Mouse (Mus musculus) liver, embryonic 11.5 days (tissue): Measurements from ENCODE around the gene Cabp1. TPM values are rescaled to one million over a fixed set of nuclear protein-coding genes. Genes with fewer than 3 reads are reported as not detected.

ENCODE experiments used
- ATAC-seq: fragments of 200-750 bp; cut with Nextera tagmentation; replicated peaks from 2 replicates; pipeline ENCODE4 v1.8.0; 2017; ENCODE audit warnings: moderate number of reproducible peaks, mild to moderate bottlenecking, moderate TSS enrichment, moderate library complexity; ENCODE audit not compliant: low FRiP score
- DNase-seq: peaks from one replicate; pipeline ENCODE4 v3.0.0-alpha.2; 2017; ENCODE audit warnings: low spot score
- H3K27ac ChIP-seq: fragments of 300-500 bp; sonication (generic); 2 replicates; pipeline ENCODE4 v1.5.1; 2014; ENCODE audit warnings: mild to moderate bottlenecking, low read depth, low read length, control low read depth
- H3K27me3 ChIP-seq: fragments of 300-500 bp; sonication (generic); replicated peaks from 2 replicates; pipeline ENCODE4 v1.6.1; 2014; ENCODE audit warnings: low read length, mixed read lengths; ENCODE audit not compliant: control insufficient read depth, insufficient read depth
- H3K36me3 ChIP-seq: fragments of 300-500 bp; sonication (generic); 2 replicates; pipeline ENCODE4 v1.6.1; 2014; ENCODE audit warnings: mild to moderate bottlenecking, low read length, moderate library complexity, mixed read lengths; ENCODE audit not compliant: control insufficient read depth, insufficient read depth
- H3K4me1 ChIP-seq: fragments of 300-500 bp; sonication (generic); replicated peaks from 2 replicates; pipeline ENCODE4 v1.6.1; 2014; ENCODE audit warnings: low read length, mixed read lengths; ENCODE audit not compliant: control insufficient read depth, insufficient read depth
- H3K4me2 ChIP-seq: fragments of 300-500 bp; sonication (generic); 2 replicates; pipeline ENCODE4 v1.6.1; 2014; ENCODE audit warnings: mild to moderate bottlenecking, control low read depth, moderate library complexity
- H3K4me3 ChIP-seq: fragments of 300-500 bp; sonication (generic); 2 replicates; pipeline ENCODE4 v1.5.1; 2014; ENCODE audit warnings: low read depth, low read length, control low read depth
- H3K9ac ChIP-seq: fragments of 300-500 bp; sonication (generic); 2 replicates; pipeline ENCODE4 v1.6.1; 2014; ENCODE audit warnings: low read depth, low read length, control low read depth
- H3K9me3 ChIP-seq: fragments of 300-500 bp; sonication (generic); 2 replicates; pipeline ENCODE4 v1.6.1; 2016; ENCODE audit warnings: low read length, inconsistent platforms, mixed read lengths; ENCODE audit not compliant: control insufficient read depth
- WGBS: fragments of 180-500 bp; shearing (Covaris S2); extraction: QIAGEN DNeasy Blood & Tissue Kit; methylation state at CpG from one replicate; pipeline ENCODE4 v1.1.7; 2014; 5-methylcytosine and 5-hydroxymethylcytosine counted together
- polyA plus RNA-seq: library from polyadenylated mRNA; unstranded; fragments of >200 nt; fragmentation: Nextera tagmentation; extraction: Ambion mirVana; gene quantifications from 2 replicates; pipeline ENCODE4 v1.2.1, GENCODE M21; 2014

The Cabp1 gene
- 0.89 and 1.4 TPM in 2 replicates for polyA plus RNA-seq

GRCm38 (mm10) chr5:115193669-115194625 is at the start of gene Cabp1:
Gene Cabp1 (minus strand): TSS chr5:115194381.
- ATAC-seq (0 out of 2 replicates have a peak, but pooled peaks have one; percentile 41), DNase-seq (peak; percentile 66)
- H3K27ac ChIP-seq, result no peak within 1 kb of the TSS
- H3K4me1 ChIP-seq, result peaks cover 12% of the 10 kb centered on the region
- H3K9me3 ChIP-seq, result no peaks in the 10 kb centered on the region
- peaks cover 74% of the 10 kb centered on the region for H3K27me3 ChIP-seq
- peak within 1 kb of the TSS; percentile 64 for H3K4me3 ChIP-seq
- peak within 1 kb of the TSS; percentile 98 for H3K4me2 ChIP-seq
- H3K36me3 ChIP-seq, result no peaks in the 10 kb centered on the region
- under 1% methylated on average over 91 of the region's 116 CpGs for WGBS
- H3K9ac ChIP-seq, result peak within 1 kb of the TSS; percentile 20; the same call in 1 of the 2 replicates

- H3K27ac ChIP-seq, result no peak overlapping the region
- ATAC-seq (no peak), DNase-seq (no peak)
- peaks cover 5% of the 10 kb centered on the region for H3K4me1 ChIP-seq
- H3K27me3 ChIP-seq, result peaks cover under 1% of the 10 kb centered on the region; the same call in 1 of the 2 replicates
- no peak overlapping the region for H3K4me2 ChIP-seq
- H3K9ac ChIP-seq, result no peak overlapping the region
- H3K9me3 ChIP-seq, result no peaks in the 10 kb centered on the region
- H3K4me3 ChIP-seq, result no peak overlapping the region
- peaks cover 41% of the 10 kb centered on the region for H3K36me3 ChIP-seq
- WGBS, result 87% methylated on average over 11 of the region's 11 CpGs
Observed at GRCm38 (mm10) chr5:115240191-115240590, 46.0 kb upstream of the Cabp1 start.

GRCm38 (mm10) chr5:115238729-115239195 is 44.6 kb upstream of the Cabp1 start:
- H3K4me1 ChIP-seq, result peaks cover 7% of the 10 kb centered on the region
- peaks cover 30% of the 10 kb centered on the region for H3K36me3 ChIP-seq
- no peaks in the 10 kb centered on the region for H3K9me3 ChIP-seq
- DNase-seq (no peak), ATAC-seq (no peak)
- peak overlapping the region; percentile 84 for H3K4me2 ChIP-seq
- 7% methylated on average over 11 of the region's 11 CpGs for WGBS
- H3K27ac ChIP-seq, result no peak overlapping the region
- H3K27me3 ChIP-seq, result peaks cover 10% of the 10 kb centered on the region
- H3K9ac ChIP-seq, result peak overlapping the region; percentile 83
- H3K4me3 ChIP-seq, result peak overlapping the region; percentile 87

- DNase-seq, result peak; percentile 88
- Histone ChIP-seq H3K27ac (peak overlapping the region; percentile 75), H3K4me1 (peaks cover 7% of the 10 kb centered on the region), H3K4me2 (peak overlapping the region; percentile 84), H3K9me3 (no peaks in the 10 kb centered on the region), H3K27me3 (peaks cover 10% of the 10 kb centered on the region), H3K9ac (peak overlapping the region; percentile 83), H3K4me3 (peak overlapping the region; percentile 87), H3K36me3 (peaks cover 23% of the 10 kb centered on the region)
- ATAC-seq, result peak; percentile 86
- WGBS, result under 1% methylated on average over 88 of the region's 88 CpGs
Observed at GRCm38 (mm10) chr5:115237803-115238728, 43.9 kb upstream of the Cabp1 start.

GRCm38 (mm10) chr5:115235786-115236263 is 41.6 kb upstream of the Cabp1 start, which contains the start of gene Pop5:
Gene Pop5 (plus strand): TSS chr5:115235836.
- DNase-seq (peak; percentile 89), ATAC-seq (peak; percentile 70)
- H3K4me3 ChIP-seq, result peak within 1 kb of the TSS; percentile 49
- H3K4me2 ChIP-seq, result peak within 1 kb of the TSS; percentile 72
- H3K9me3 ChIP-seq, result no peaks in the 10 kb centered on the region
- peaks cover 8% of the 10 kb centered on the region for H3K36me3 ChIP-seq
- H3K9ac ChIP-seq, result peak within 1 kb of the TSS; percentile 55
- H3K4me1 ChIP-seq, result peaks cover 7% of the 10 kb centered on the region
- no peak within 1 kb of the TSS for H3K27ac ChIP-seq
- WGBS, result 2% methylated on average over 21 of the region's 21 CpGs
- H3K27me3 ChIP-seq, result peaks cover 14% of the 10 kb centered on the region

GRCm38 (mm10) chr5:115235323-115235771 is 41.2 kb upstream of the Cabp1 start:
- H3K9me3 ChIP-seq, result no peaks in the 10 kb centered on the region
- H3K27ac ChIP-seq, result no peak overlapping the region
- peak overlapping the region; percentile 72 for H3K4me2 ChIP-seq
- DNase-seq, result no peak
- H3K4me1 ChIP-seq, result peaks cover 7% of the 10 kb centered on the region
- peaks cover 3% of the 10 kb centered on the region for H3K36me3 ChIP-seq
- 2% methylated on average over 45 of the region's 45 CpGs for WGBS
- H3K4me3 ChIP-seq, result peak overlapping the region; percentile 49
- 0 out of 2 replicates have a peak, but pooled peaks have one; percentile 3 for ATAC-seq
- H3K9ac ChIP-seq, result peak overlapping the region; percentile 55
- H3K27me3 ChIP-seq, result peaks cover 15% of the 10 kb centered on the region

- H3K27ac ChIP-seq, result no peak overlapping the region
- DNase-seq (no peak), ATAC-seq (no peak)
- no peak overlapping the region for H3K9ac ChIP-seq
- H3K4me1 ChIP-seq, result peaks cover 7% of the 10 kb centered on the region
- no peaks in the 10 kb centered on the region for H3K9me3 ChIP-seq
- no peaks in the 10 kb centered on the region for H3K36me3 ChIP-seq
- no peak overlapping the region for H3K4me3 ChIP-seq
- WGBS, result 70% methylated on average over 6 of the region's 6 CpGs
- no peak overlapping the region for H3K4me2 ChIP-seq
- peaks cover 15% of the 10 kb centered on the region for H3K27me3 ChIP-seq
Observed at GRCm38 (mm10) chr5:115234519-115234918, 40.3 kb upstream of the Cabp1 start.
